Mouse (Mus musculus): ENCODE results near the gene Btn1a1.
A peak's percentile ranks its signal among the peaks of the same experiment; 100 is the strongest.

The Btn1a1 gene

GRCm38 (mm10) chr13:23422351-23422750 lies 43.4 kb downstream of the Btn1a1 start:
- no peak for DNase-seq (ENCODE audit: low spot score)

- DNase-seq (ENCODE audit: low spot score): peak; percentile 51
These were observed 52.8 kb downstream of the Btn1a1 start for GRCm38 (mm10) chr13:23412630-23413521.

GRCm38 (mm10) chr13:23412211-23412629 lies 53.5 kb downstream of the Btn1a1 start:
- peak; percentile 75 for DNase-seq (ENCODE audit: low spot score)

- peak; percentile 70 for DNase-seq (ENCODE audit: low spot score)
These were observed 54.1 kb downstream of the Btn1a1 start for GRCm38 (mm10) chr13:23411311-23412210.

- peak; percentile 25 for DNase-seq (ENCODE audit: low spot score)
These were observed 55.1 kb downstream of the Btn1a1 start for GRCm38 (mm10) chr13:23410632-23411031.
